Mouse (Mus musculus): ENCODE results near the gene Sema5b. TPM values are rescaled to one million over a fixed set of nuclear protein-coding genes. Genes with fewer than 3 reads are reported as not detected.

Sema5b gene
- polyA plus RNA-seq, 1 experiment: not detected

GRCm38 (mm10) chr16:35701823-35702222, 160.9 kb downstream of the Sema5b start:
- 94% methylated on average over 11 of the region's 11 CpGs for WGBS
- no peak for TF ChIP-seq CTCF (IDR thresholded peaks at IDR 0.05; ENCODE audit: control insufficient read depth, insufficient read depth, low read length)
- no peak for TF ChIP-seq POLR2A (IDR thresholded peaks at IDR 0.05; ENCODE audit: borderline replicate concordance, control insufficient read depth, low read depth, low read length)
- Histone ChIP-seq H3K4me3 (replicated peaks; ENCODE audit: control insufficient read depth, low read depth, low read length) (no peak overlapping the region), H3K4me1 (ENCODE audit: control insufficient read depth, insufficient read depth, low read length) (no peaks in the 10 kb centered on the region), H3K27ac (ENCODE audit: control insufficient read depth, insufficient read depth, low read depth, low read length, poor library complexity) (no peak overlapping the region)

- H3K27ac ChIP-seq (ENCODE audit: control insufficient read depth, insufficient read depth, low read depth, low read length, poor library complexity): no peak overlapping the region
- TF ChIP-seq POLR2A (IDR thresholded peaks at IDR 0.05; ENCODE audit: borderline replicate concordance, control insufficient read depth, low read depth, low read length): no peak
- TF ChIP-seq CTCF (IDR thresholded peaks at IDR 0.05; ENCODE audit: control insufficient read depth, insufficient read depth, low read length): no peak
- no peak overlapping the region for H3K4me3 ChIP-seq (replicated peaks; ENCODE audit: control insufficient read depth, low read depth, low read length)
- WGBS: 88% methylated on average over 16 of the region's 16 CpGs
- H3K4me1 ChIP-seq (ENCODE audit: control insufficient read depth, insufficient read depth, low read length): no peaks in the 10 kb centered on the region
Measured at GRCm38 (mm10) chr16:35703763-35704679, 163.1 kb downstream of the Sema5b start.

GRCm38 (mm10) chr16:35704796-35705195, 163.9 kb downstream of the Sema5b start:
- no peak overlapping the region for H3K4me3 ChIP-seq (replicated peaks; ENCODE audit: control insufficient read depth, low read depth, low read length)
- H3K4me1 ChIP-seq (ENCODE audit: control insufficient read depth, insufficient read depth, low read length): no peaks in the 10 kb centered on the region
- no peak overlapping the region for H3K27ac ChIP-seq (ENCODE audit: control insufficient read depth, insufficient read depth, low read depth, low read length, poor library complexity)
- TF ChIP-seq CTCF (IDR thresholded peaks at IDR 0.05; ENCODE audit: control insufficient read depth, insufficient read depth, low read length): no peak
- no peak for TF ChIP-seq POLR2A (IDR thresholded peaks at IDR 0.05; ENCODE audit: borderline replicate concordance, control insufficient read depth, low read depth, low read length)
- WGBS: 94% methylated on average over 14 of the region's 14 CpGs

- TF ChIP-seq POLR2A (IDR thresholded peaks at IDR 0.05; ENCODE audit: borderline replicate concordance, control insufficient read depth, low read depth, low read length) (no peak), CTCF (IDR thresholded peaks at IDR 0.05; ENCODE audit: control insufficient read depth, insufficient read depth, low read length) (no peak)
- 83% methylated on average over 5 of the region's 5 CpGs for WGBS
- H3K4me3 ChIP-seq (replicated peaks; ENCODE audit: control insufficient read depth, low read depth, low read length): no peak overlapping the region
- no peak overlapping the region for H3K27ac ChIP-seq (ENCODE audit: control insufficient read depth, insufficient read depth, low read depth, low read length, poor library complexity)
- no peaks in the 10 kb centered on the region for H3K4me1 ChIP-seq (ENCODE audit: control insufficient read depth, insufficient read depth, low read length)
Measured at GRCm38 (mm10) chr16:35707004-35707403, 166.1 kb downstream of the Sema5b start.

GRCm38 (mm10) chr16:35711004-35711403, 170.1 kb downstream of the Sema5b start:
- Histone ChIP-seq H3K27ac (ENCODE audit: control insufficient read depth, insufficient read depth, low read depth, low read length, poor library complexity) (no peak overlapping the region), H3K4me3 (replicated peaks; ENCODE audit: control insufficient read depth, low read depth, low read length) (no peak overlapping the region), H3K4me1 (ENCODE audit: control insufficient read depth, insufficient read depth, low read length) (no peaks in the 10 kb centered on the region)
- TF ChIP-seq CTCF (IDR thresholded peaks at IDR 0.05; ENCODE audit: control insufficient read depth, insufficient read depth, low read length): no peak
- no peak for TF ChIP-seq POLR2A (IDR thresholded peaks at IDR 0.05; ENCODE audit: borderline replicate concordance, control insufficient read depth, low read depth, low read length)
- WGBS: 95% methylated on average over 7 of the region's 7 CpGs

- Histone ChIP-seq H3K4me3 (replicated peaks; ENCODE audit: control insufficient read depth, low read depth, low read length) (no peak overlapping the region), H3K27ac (ENCODE audit: control insufficient read depth, insufficient read depth, low read depth, low read length, poor library complexity) (no peak overlapping the region), H3K4me1 (ENCODE audit: control insufficient read depth, insufficient read depth, low read length) (no peaks in the 10 kb centered on the region)
- WGBS: 86% methylated on average over 7 of the region's 7 CpGs
- TF ChIP-seq CTCF (IDR thresholded peaks at IDR 0.05; ENCODE audit: control insufficient read depth, insufficient read depth, low read length) (no peak), POLR2A (IDR thresholded peaks at IDR 0.05; ENCODE audit: borderline replicate concordance, control insufficient read depth, low read depth, low read length) (no peak)
Measured at GRCm38 (mm10) chr16:35713606-35714005, 172.7 kb downstream of the Sema5b start.

Other genes starting within 250 kb of the Sema5b start
- gene Sec22a, start 177.2 kb upstream of the Sema5b start, polyA plus RNA-seq (2011; ENCODE audit: insufficient read depth, insufficient read length, low replicate concordance, missing spikeins): 1.00 and 3.5 TPM in 2 replicates
- gene Pdia5, start 50.3 kb upstream of the Sema5b start, polyA plus RNA-seq (2011; ENCODE audit: insufficient read depth, insufficient read length, low replicate concordance, missing spikeins): 6.6 TPM in 1 of 2 replicates, not detected in the other
- gene Dirc2, start 228.2 kb downstream of the Sema5b start, polyA plus RNA-seq (2011; ENCODE audit: insufficient read depth, insufficient read length, low replicate concordance, missing spikeins): 6.5 and 14.0 TPM in 2 replicates
- gene Hspbap1, start 229.2 kb downstream of the Sema5b start, polyA plus RNA-seq (2011; ENCODE audit: insufficient read depth, insufficient read length, low replicate concordance, missing spikeins): 15.1 and 20.2 TPM in 2 replicates